Mouse (Mus musculus): ENCODE data around the gene Smg1. TPM values are rescaled to one million over a fixed set of nuclear protein-coding genes. Genes with fewer than 3 reads are reported as not detected.

Smg1 gene
- 10 to 100 TPM; 22.0 to 26.6 TPM for total RNA-seq (2021)
- long read RNA-seq, experiment 1, partial matches to known transcripts = 1 of 2 reads
- long read RNA-seq, experiment 1, other reads (novel, unspliced or antisense) = 1 of 2 reads
- long read RNA-seq, experiment 2, partial matches to known transcripts = 0 of 1 reads
- long read RNA-seq, experiment 2, other reads (novel, unspliced or antisense) = 1 of 1 reads

DNA sequence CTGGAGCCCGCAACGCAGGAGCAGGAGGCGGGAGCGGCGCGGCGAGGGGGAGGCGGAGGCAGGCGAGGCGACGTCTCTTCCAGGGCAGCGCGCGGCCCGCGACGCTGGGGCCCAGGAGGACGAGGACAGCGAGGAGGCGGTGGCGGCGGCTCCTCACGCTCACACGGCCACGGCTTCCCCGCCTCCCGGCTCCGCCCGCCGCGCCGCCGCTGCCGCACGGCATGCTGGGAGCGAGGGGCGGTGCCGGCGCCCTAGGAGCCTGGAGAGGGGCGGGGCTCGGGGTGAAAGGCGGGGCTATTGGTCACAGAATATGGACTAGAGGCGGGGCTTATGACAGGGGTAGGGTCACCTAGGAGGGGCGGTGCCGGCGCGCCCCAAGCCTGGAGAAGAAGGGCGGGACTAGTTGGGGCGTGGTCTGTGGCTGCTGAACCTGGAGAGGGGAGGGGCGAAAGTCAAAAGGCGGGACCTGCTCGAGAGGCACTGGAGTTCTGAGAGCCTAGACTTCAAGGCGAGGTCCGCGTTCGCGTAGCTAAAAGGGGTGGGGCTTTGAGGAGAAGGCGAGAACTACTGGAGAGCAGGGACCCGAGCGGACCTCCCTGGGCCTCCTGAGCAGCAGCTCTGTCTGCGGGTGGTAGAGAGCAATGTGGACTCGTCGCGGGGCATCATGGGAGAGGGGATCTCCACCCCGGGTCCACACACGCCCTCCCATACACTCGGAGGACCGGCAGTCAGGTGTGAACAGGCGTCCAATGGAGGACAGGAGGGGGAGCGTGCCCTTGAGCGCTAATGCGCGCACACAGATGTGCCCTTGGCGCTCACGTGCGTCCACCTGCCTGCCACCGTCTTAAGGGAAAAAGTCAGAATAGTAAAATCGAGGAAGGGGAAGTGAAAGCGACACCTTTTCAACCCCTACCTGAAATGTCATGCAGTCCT, at the start of gene Smg1:
Smg1 (minus strand) TSS at position 218 of the 933 bp plus-strand sequence.
- DNase-seq = peak; percentile 97
- intact Hi-C loops (cut with DNase I; ENCODE audit: low total_unique reads) = no loop called here

DNA sequence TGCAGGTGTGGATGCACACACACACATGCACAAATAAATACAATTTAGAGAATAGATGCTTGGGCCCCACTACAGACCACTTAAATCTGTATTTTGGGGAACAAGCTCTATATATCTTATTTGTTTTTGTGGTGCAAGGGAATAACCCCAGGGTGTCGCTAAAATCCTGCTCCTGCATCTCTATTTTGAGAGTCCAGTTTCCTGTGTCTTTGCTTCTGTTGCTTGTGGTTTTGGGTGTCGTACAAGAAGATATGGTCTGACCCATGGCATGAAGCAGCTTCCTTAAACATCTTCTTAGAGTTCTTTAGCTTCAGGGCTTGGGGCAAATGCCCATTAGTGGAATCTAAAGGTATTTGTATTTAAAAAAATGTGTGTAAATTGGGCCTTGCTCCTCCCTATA, 39.7 kb upstream of the Smg1 start:
- intact Hi-C loops (cut with DNase I; ENCODE audit: low total_unique reads) = no loop called here
- DNase-seq = no peak

- no peak for DNase-seq
- intact Hi-C loops (cut with DNase I; ENCODE audit: low total_unique reads) = no loop called here
Observed at GRCm38 (mm10) chr7:118282543-118282942, 39.1 kb upstream of the Smg1 start.

DNA sequence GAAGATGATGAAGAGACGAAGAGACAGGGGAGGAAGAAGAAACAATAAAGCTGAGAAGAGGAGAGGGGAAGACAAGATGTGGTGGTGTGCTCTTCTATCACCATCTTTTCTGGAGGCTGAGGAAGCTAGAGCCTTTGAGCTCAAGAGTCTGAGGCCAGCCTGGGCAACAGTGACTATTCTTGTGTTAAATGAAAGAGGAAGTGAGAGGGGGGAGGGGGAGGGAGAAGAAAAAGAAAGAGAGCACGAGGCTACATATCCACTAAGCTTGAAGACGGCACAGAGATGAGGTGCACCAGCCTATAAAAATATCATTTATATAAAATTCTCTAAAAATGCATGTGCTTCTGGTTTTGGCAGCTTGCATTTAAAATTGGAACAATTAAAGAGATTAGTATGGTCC, 36.1 kb upstream of the Smg1 start:
- DNase-seq = no peak
- intact Hi-C loops (cut with DNase I; ENCODE audit: low total_unique reads) = no loop called here

- DNase-seq = peak; percentile 24
- intact Hi-C loops (cut with DNase I; ENCODE audit: low total_unique reads) = no loop called here
Observed at GRCm38 (mm10) chr7:118277335-118277910, 34.0 kb upstream of the Smg1 start.

DNA sequence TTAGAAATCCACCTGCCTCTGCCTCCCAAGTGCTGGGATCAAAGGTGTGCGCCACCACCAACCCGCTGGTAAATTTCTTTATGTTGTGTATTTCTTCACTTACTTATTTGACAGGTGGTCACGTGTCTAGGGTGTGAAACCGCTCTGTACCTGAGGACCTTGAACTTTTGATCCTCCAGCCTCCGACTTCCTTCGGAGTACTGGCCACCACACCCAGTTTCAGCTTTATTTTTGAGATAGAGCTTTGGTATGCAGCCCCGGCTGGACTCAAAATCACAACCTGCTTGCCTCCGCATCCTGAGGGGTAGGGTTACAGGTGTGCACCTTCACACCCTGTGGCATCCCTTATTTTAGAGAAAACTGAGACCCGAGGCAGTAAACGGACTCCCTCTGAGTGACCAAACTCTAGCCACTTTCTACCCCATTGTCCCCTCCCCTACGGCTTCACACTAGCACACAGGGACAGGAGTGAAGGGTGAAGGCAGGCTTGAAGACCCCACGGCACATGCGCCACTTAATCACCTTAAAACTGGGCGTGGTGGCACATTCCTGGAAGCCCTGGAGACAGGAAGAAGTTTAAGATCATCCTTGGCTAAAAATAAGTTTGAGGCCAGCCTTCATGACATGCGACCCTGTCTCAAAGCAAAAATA, 33.3 kb upstream of the Smg1 start:
- intact Hi-C loops (cut with DNase I; ENCODE audit: low total_unique reads) = no loop called here

DNA sequence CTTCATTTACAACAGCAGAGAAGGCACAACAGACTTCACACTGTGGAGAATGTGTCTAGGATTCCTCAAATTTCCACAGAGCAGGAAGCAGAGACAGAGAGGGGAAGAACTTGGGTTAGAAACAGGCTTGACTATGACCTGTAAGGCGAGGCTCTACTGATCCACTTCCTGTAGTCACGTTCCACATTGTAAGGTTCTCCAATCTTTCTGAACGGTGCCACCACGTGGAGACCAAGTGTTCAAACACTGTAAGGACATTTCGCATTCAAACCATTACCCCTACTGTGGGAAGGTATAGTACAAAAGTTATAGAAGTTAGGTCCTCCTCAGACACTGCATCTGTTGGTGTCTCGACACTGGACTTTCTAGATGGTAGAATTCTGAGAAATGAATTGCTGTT, 31.8 kb upstream of the Smg1 start:
- no peak for DNase-seq
- intact Hi-C loops (cut with DNase I; ENCODE audit: low total_unique reads) = no loop called here

More for the DNA sequence above, 33.3 kb upstream of the Smg1 start:
- no peak for DNase-seq

DNA sequence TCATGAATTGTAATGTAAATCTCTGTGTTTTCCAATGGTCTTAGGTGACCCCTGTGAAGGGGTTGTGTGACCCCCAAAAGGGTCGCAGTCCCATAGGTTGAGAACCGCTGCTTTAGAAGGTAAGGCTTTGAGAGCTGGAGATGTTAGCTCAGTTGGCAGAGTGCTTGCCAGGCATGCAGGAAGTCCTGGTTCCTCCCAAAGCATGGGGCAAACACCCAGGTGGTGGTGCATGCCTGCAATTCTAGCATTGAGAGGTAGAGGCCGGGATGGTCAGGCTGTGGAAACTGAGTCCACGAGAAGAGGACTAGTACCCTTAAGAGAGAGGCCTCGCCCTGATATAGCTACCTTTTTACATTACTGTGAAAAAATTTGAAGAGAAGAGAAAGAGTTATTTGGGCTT, 31.4 kb upstream of the Smg1 start:
- intact Hi-C loops (cut with DNase I; ENCODE audit: low total_unique reads) = no loop called here
- DNase-seq = no peak

DNA sequence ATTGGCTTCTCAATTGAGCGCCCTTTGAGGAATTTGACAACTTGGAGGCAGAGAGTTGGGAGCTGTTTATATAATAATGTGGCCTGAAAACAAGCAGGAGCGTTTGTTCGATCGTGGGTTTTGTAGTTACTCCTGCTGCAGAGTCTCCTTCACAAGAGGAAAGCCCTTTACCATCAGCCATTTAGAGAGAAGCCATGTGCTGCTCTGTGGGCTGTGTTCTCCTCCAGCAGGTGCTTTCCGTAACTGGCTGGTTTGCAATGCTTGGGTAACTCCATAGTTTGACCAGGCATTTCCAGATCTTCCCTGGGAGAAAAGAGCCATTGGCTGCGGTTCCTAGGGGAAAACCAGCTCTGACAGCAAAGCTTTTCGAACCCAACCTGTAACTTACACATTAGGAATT, 30.7 kb upstream of the Smg1 start:
- DNase-seq = no peak
- intact Hi-C loops (cut with DNase I; ENCODE audit: low total_unique reads) = no loop called here

DNA sequence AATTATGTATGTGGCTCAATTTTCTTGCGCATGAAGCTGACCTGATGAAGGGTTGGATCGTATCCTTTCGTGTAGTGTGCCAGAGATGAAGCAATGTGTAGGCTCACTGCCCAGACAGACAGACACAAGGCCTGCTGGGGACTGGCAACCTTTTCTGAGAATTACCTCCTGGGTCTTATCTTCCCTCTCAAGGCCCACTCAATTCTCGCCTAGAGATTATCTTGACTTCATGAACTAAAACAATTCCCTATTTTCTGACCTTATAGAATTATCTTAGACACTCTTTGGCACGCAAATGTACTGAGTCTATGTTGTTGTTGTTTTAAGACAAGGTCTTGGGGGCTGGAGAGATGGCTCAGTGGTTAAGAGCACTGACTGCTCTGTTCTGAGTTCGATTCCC, 22.6 kb upstream of the Smg1 start:
- DNase-seq = peak; percentile 50
- intact Hi-C loops (cut with DNase I; ENCODE audit: low total_unique reads) = no loop called here

- no peak for DNase-seq
- intact Hi-C loops (cut with DNase I; ENCODE audit: low total_unique reads) = no loop called here
Observed at GRCm38 (mm10) chr7:118263606-118264005, 20.1 kb upstream of the Smg1 start.

DNA sequence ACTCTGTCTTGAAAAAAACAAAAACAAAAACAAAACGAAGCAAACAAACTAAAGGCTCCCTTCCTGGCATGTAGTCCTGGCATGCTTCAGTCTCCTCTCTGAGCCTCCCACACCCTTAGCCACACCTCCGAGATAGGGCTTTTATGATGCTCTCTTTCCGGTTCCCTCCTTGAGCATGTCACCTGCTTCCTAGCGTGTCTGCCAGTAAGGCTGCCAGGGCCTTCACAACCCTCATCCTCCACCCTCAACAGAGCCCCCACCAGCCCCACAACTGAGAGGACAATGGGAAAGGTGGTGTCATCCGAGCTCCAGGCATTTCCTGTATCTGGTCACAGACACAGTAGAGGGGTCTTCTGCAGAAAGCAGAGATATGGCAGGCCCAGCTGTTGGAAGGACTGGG, 18.9 kb upstream of the Smg1 start:
- intact Hi-C loops (cut with DNase I; ENCODE audit: low total_unique reads) = no loop called here
- DNase-seq = no peak

- intact Hi-C loops (cut with DNase I; ENCODE audit: low total_unique reads) = no loop called here
Observed at GRCm38 (mm10) chr7:118259676-118260305, 16.3 kb upstream of the Smg1 start.

DNA sequence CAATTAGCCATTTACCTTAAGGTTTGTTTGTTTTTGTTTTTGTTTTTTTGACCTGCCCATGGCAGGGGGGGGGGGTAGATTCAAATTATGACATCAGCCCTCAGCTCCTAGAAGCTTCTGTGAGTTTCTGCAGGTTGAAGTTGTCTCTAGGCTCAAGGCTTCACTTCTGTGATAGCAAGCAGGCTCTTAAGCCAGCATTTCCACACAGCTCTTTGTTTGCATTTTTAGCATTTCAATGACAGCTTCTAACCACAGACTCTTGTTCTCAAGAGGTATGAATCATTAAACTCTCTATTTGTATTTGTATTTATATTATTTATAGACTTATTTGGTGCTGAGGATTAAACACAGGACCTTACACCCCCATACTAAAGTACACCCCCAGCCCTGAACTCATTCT, 15.0 kb upstream of the Smg1 start:
- no peak for DNase-seq
- intact Hi-C loops (cut with DNase I; ENCODE audit: low total_unique reads) = no loop called here

More at GRCm38 (mm10) chr7:118259676-118260305, 16.3 kb upstream of the Smg1 start:
- no peak for DNase-seq

DNA sequence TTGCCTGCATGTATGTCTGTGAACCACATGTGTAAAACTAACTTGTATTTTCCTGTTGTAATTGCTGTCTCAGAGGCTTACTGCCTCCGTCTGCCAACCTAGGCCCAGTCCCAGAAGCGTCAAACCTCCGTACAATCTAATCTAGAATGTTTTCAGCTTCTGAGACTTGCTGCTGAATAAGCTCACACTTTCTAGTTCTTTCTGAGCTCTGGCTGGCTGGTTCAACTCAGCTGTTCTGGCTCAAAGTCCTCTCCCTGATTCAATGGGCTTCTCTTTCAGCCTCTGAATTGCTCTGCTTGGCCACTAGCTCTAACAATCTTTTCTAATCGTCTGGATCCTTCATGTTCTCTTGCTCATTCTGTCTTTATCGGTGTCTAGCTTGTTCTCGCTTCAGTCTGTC, 13.3 kb upstream of the Smg1 start:
- no peak for DNase-seq
- intact Hi-C loops (cut with DNase I; ENCODE audit: low total_unique reads) = no loop called here

DNA sequence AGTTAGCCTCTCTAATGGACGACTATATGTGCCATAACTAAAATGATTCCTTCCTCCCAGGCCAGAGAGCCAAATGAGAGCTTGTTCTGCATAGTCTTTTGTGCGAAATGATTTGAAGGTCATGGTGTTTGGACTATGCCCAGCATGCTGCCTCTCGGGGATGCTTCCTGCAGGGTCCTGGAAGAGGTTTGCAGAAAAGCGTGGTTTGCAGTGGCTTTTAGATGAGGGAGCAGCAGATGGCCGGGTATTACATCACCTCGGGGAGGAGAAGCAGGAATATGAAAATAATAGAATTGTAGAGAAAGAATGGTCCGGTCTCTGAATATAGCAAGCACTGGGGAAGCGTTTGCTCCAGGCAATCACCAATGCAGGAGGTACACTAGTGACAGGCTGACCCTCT, 11.0 kb upstream of the Smg1 start:
- peak; percentile 35 for DNase-seq
- intact Hi-C loops (cut with DNase I; ENCODE audit: low total_unique reads) = no loop called here

GRCm38 (mm10) chr7:118254015-118254414, 10.5 kb upstream of the Smg1 start:
- DNase-seq = no peak
- intact Hi-C loops (cut with DNase I; ENCODE audit: low total_unique reads) = no loop called here

DNA sequence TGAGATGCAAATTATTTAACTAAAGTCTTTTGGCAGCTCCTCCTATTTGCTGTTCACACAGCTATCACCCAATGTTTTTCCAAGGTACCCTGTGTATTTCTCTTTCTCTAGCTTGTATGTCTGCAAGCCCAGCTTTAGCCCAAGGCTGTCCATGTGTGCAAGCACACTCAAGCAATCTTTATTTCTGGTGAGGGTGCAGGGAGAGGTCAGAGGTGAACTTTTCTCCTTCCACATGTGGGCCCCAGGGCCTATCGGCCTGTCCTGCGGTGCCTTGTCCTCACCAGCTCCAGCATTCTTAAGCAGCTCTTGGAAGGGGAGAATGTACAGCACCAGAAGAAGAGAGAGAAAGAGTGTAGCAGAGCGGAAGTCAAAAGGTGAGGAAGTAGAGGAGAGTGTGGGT, 9.5 kb upstream of the Smg1 start:
- no peak for DNase-seq
- intact Hi-C loops (cut with DNase I; ENCODE audit: low total_unique reads) = no loop called here

- intact Hi-C loops (cut with DNase I; ENCODE audit: low total_unique reads) = no loop called here
- peak; percentile 43 for DNase-seq
Observed at GRCm38 (mm10) chr7:118252349-118252748, 8.9 kb upstream of the Smg1 start.

Measured in gastrocnemius, postnatal 14 days (tissue).